Mouse (Mus musculus) C2C12 (cell line): ENCODE data around the gene Tmeff1. TPM values are rescaled to one million over a fixed set of nuclear protein-coding genes. Genes with fewer than 3 reads are reported as not detected.

Experiments used
- H3K27me3 ChIP-seq: one replicate; pipeline ENCODE4 v1.6.1; 2011; ENCODE audit not compliant: control insufficient read depth, insufficient read depth, insufficient read length
- H3K36me3 ChIP-seq: one replicate; pipeline ENCODE4 v1.6.1; 2011; ENCODE audit not compliant: control insufficient read depth, insufficient read depth
- H3K4me3 ChIP-seq: one replicate; pipeline ENCODE4 v1.5.1; 2011; ENCODE audit warnings: mild to moderate bottlenecking, control low read depth; ENCODE audit not compliant: poor library complexity, insufficient read depth, severe bottlenecking
- H3K79me2 ChIP-seq: one replicate; pipeline ENCODE4 v1.6.1; 2011; ENCODE audit not compliant: control insufficient read depth, insufficient read depth
- H3K79me3 ChIP-seq: one replicate; pipeline ENCODE4 v1.6.1; 2011; ENCODE audit warnings: low read depth, control low read depth
- H3ac ChIP-seq: one replicate; pipeline ENCODE3; 2011; ENCODE audit warnings: low read depth; ENCODE audit not compliant: control insufficient read depth, insufficient read length
- CEBPB ChIP-seq: IDR thresholded peaks from one replicate; pipeline ENCODE4 v1.6.1; 2011; ENCODE audit warnings: low read depth, mild to moderate bottlenecking, control low read depth, moderate library complexity
- CTCF ChIP-seq: IDR thresholded peaks from one replicate; pipeline ENCODE4 v1.5.1; 2011; ENCODE audit not compliant: control insufficient read depth, insufficient read depth, insufficient read length
- FOSL1 ChIP-seq: IDR thresholded peaks from one replicate; pipeline ENCODE4 v1.8.0; 2011; ENCODE audit warnings: mild to moderate bottlenecking, low read length; ENCODE audit not compliant: poor library complexity, insufficient read depth, severe bottlenecking
- MAX ChIP-seq: IDR thresholded peaks from one replicate; pipeline ENCODE4 v1.6.1; 2011; ENCODE audit warnings: mild to moderate bottlenecking, control low read depth
- MYOD1 ChIP-seq: IDR thresholded peaks from one replicate; pipeline ENCODE4 v1.6.1; 2011; ENCODE audit warnings: low read depth; ENCODE audit not compliant: control insufficient read depth, insufficient read length
- MYOG ChIP-seq: IDR thresholded peaks from one replicate; pipeline ENCODE4 v1.6.1; 2011; ENCODE audit not compliant: control insufficient read depth, insufficient read length; ENCODE audit errors: extremely low read depth
- USF1 ChIP-seq: IDR thresholded peaks from one replicate; pipeline ENCODE4 v1.6.1; 2011; ENCODE audit warnings: low read depth, mild to moderate bottlenecking, control low read depth, moderate library complexity
- polyA plus RNA-seq: library from polyadenylated mRNA; unstranded; fragments of >200 nt; fragmentation: generic; extraction: Trizol; gene quantifications from one replicate; pipeline ENCODE4 v1.2.1, GENCODE M21; 2012; ENCODE audit warnings: missing spikeins

Gene Tmeff1
- polyA plus RNA-seq, 1 experiment: 22.7 TPM

DNA sequence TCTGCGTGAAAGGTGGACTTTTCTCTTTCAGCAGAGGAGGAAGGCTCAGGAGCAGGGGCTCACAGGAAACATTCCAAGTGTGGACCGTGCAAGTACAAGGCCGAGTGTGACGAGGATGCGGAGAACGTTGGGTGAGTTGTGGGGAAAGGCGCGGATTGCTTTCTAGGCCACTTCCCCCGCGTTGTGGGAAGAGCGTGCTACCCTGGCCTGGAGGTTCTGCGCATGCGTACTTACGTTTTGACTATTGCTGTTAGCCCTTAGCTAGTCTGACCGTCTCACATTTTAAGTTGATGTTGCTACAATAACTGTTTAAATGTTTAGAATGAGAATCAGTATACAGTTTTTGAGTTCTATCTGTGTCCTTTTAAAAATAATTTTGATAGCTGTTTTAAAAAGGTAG is 32.2 kb downstream of the Tmeff1 start:
- H3K36me3 ChIP-seq: no peaks in the 10 kb centered on the region

DNA sequence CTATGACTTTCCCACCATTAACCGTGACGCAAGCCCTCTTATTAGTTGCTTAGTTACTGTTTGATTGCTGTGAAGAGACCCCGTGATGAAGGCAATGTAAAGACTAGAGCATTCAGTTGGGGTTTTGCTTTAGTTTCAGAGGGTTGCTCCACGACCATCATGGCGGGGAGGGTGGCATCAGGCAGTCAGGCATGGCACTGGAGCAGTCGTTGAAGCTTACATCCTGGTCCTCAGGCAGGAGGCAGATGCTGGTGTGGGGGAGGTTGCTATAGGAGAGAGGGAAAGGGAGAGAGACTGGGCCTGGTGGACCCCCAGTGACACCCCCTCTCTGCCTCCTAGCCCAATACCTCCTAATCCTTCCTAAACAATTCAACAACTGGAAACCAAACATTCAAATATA is 35.1 kb downstream of the Tmeff1 start:
- no peak for TF ChIP-seq FOSL1
- TF ChIP-seq USF1: no peak
- no peak for TF ChIP-seq CEBPB
- no peak for TF ChIP-seq MYOG
- no peak for TF ChIP-seq MAX
- no peak for TF ChIP-seq MYOD1
- TF ChIP-seq CTCF: no peak
- H3ac ChIP-seq: no peak overlapping the region
- no peaks in the 10 kb centered on the region for H3K79me3 ChIP-seq
- no peaks in the 10 kb centered on the region for H3K27me3 ChIP-seq
- no peak overlapping the region for H3K4me3 ChIP-seq
- H3K36me3 ChIP-seq: no peaks in the 10 kb centered on the region
- H3K79me2 ChIP-seq: no peaks in the 10 kb centered on the region

More for the DNA sequence above, 32.2 kb downstream of the Tmeff1 start:
- H3K79me3 ChIP-seq: no peaks in the 10 kb centered on the region
- no peak overlapping the region for H3K4me3 ChIP-seq
- TF ChIP-seq MYOD1 (no peak), CEBPB (no peak), CTCF (no peak), MAX (no peak), USF1 (no peak), FOSL1 (no peak), MYOG (no peak)
- H3ac ChIP-seq: no peak overlapping the region
- no peaks in the 10 kb centered on the region for H3K27me3 ChIP-seq
- H3K79me2 ChIP-seq: no peaks in the 10 kb centered on the region

DNA sequence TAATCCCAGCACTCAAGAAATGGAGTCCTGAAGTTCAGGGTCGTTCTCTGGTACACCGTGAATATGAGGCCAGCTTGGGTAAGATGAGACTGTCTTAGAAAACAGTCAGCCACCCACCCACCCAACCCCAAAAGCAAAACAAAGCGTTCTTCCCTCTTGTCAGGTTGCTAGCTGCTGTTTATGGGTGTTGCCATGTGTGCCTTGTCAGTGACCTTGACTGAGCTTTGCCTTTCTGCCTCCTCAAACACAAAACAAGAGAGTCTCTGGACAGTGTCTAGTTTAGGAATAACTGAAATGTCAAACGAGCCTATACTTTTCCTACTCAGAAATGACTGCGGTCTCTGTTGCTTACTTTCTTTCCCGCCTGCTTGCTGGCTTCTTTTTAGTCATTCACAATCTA is 37.3 kb downstream of the Tmeff1 start:
- H3K27me3 ChIP-seq: no peaks in the 10 kb centered on the region

DNA sequence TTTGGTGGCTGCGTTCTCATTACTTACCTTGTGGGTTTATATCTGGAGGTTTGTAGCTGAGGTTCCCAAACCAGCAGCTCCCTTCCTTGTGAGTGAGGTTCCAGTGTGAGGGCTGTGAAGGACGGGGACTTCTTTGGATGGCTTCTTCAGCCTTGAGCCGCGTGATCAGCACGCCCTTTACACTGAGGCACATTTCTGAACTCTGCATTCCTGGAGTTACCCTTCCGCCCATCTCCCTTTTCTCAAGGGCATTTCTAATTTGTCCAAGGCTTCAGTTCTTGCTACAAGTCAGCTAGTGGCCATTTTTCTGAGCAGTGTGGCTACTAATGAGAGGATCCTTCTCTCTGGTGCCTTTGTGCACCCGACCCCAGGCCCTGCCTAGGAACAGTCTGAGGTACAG is 38.0 kb downstream of the Tmeff1 start:
- Histone ChIP-seq H3K27me3 (no peaks in the 10 kb centered on the region), H3K4me3 (no peak overlapping the region), H3ac (no peak overlapping the region), H3K79me3 (no peaks in the 10 kb centered on the region), H3K79me2 (no peaks in the 10 kb centered on the region), H3K36me3 (no peaks in the 10 kb centered on the region)
- no peak for TF ChIP-seq CTCF
- TF ChIP-seq CEBPB: no peak
- no peak for TF ChIP-seq FOSL1
- no peak for TF ChIP-seq USF1
- TF ChIP-seq MAX: no peak
- TF ChIP-seq MYOG: no peak
- TF ChIP-seq MYOD1: no peak

More for the DNA sequence above, 37.3 kb downstream of the Tmeff1 start:
- H3K36me3 ChIP-seq: no peaks in the 10 kb centered on the region
- H3K4me3 ChIP-seq: no peak overlapping the region
- H3K79me3 ChIP-seq: no peaks in the 10 kb centered on the region
- no peaks in the 10 kb centered on the region for H3K79me2 ChIP-seq
- no peak for TF ChIP-seq CEBPB
- no peak for TF ChIP-seq MYOG
- TF ChIP-seq USF1: no peak
- no peak for TF ChIP-seq FOSL1
- TF ChIP-seq MYOD1: no peak
- no peak for TF ChIP-seq MAX
- no peak for TF ChIP-seq CTCF
- H3ac ChIP-seq: no peak overlapping the region

DNA sequence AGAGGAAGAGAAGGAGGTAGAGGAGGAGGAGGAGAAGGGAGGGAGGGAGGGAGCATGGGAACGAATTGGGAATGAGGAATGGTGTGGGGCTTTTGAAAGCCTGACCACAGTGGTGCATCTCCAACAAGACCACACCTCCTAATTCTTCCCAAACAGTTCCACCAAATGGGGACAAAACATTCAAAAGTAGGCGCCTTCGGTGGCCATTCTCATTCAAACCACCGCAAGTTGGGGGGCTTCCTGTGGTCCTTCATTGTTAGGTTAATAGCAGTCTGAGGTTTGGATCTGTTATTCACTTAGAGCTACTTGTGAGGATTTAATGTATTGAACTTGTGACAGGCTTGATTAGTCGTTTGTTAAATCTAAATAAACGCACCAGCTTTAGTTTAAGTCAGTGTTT is 40.0 kb downstream of the Tmeff1 start:
- Histone ChIP-seq H3ac (no peak overlapping the region), H3K79me3 (no peaks in the 10 kb centered on the region), H3K79me2 (no peaks in the 10 kb centered on the region), H3K4me3 (no peak overlapping the region), H3K27me3 (no peaks in the 10 kb centered on the region), H3K36me3 (no peaks in the 10 kb centered on the region)
- TF ChIP-seq MYOD1 (no peak), CTCF (no peak), MAX (no peak), MYOG (no peak), USF1 (no peak), FOSL1 (no peak), CEBPB (no peak)

DNA sequence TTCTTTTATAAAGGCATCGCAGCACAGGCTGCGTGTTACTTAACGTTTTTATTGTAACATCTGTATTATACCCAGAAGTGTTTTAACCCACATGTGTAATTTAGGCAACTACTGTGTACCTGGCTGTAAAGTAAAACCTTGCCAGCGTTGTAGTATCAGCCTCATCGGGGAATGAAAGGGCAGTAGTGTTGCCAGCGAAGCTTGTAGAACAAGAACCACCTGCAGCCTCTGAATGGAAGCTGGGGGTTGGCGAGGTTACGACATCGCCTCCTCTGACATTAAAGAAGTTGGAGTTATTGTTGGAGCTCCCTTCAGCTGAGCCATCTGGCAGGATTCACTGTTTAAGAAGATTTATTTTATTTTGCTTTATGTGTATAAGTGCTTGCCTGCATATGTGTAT is 40.9 kb downstream of the Tmeff1 start:
- Histone ChIP-seq H3K79me3 (no peaks in the 10 kb centered on the region), H3K4me3 (no peak overlapping the region), H3K79me2 (no peaks in the 10 kb centered on the region), H3K36me3 (no peaks in the 10 kb centered on the region), H3K27me3 (no peaks in the 10 kb centered on the region), H3ac (no peak overlapping the region)
- TF ChIP-seq MYOD1 (no peak), CTCF (no peak), MAX (no peak), MYOG (no peak), CEBPB (no peak)
